Mouse (Mus musculus): ENCODE measurements at regions not wholly inside any gene's neighbourhood (a gene's known extent, or its start where the extent isn't known, plus 50 kb on each side); places are given as distances from the start of the nearest gene placed in this dataset.

DNA sequence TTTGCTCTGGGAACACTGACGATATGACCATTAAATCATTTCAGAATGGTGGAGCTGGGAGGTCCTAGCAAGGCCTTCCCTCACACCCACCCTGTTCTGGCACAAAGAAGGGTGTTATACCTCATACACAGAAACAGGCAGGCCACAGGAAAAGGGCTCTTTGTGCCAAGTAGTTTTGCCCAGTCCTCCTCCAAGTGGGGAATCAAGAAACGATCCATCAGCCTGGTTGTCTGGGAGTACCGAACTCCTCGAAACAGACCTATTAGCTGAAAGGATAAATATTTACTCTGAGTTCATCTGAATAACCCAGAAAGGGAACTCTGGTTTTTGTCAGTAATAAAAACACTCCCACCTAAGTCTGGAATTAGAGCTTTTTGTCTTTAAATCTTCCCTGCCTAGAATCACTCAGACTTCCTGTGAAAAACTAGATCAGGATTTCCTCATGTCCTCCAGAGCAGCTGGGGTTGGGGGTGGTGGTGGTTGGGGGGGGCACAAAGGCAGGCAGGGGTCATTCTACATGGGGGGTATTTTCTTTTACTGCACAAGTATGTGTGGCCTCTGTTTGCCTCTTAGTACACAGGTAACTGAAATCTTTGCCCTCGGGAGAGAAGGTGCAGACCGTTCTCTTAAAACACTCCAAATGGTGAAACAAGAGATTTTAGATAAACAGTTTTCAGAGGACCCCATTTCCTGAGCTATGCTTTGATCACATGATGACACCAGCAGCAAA, 681.3 kb downstream of the Gsdmc2 start:
- no peak for DNase-seq

DNA sequence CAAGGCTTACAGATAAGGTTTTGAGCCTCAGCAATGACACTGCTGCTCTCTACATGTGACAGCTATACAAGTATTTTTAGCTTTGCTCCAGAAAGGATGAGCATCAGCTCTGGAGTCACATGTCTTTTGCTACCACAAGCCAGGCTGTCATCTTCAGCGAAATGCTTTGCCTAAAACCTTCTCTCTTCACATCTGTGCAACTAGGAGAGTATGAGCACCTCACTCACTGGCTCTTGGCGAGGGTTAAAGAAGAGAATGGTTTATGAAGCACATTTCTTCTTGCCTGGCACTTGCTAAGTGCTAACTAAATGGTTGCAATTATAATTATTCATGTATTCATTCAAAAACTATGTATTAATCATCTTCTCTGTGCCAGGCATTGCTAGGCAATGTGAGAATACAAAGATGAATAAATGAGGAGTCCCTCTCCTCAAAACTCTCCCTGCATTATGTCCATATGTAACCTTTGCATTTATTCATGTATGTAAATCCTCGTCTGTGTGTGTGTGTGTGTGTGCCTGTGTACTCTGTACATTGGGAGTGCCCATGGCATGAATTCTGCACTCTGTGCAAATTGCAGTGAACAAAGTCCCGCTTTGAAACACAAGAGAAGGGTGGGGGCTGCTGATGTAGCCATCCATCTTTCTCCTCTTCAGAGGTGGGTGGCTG, 682.0 kb downstream of the Gsdmc2 start:
- DNase-seq = no peak

DNA sequence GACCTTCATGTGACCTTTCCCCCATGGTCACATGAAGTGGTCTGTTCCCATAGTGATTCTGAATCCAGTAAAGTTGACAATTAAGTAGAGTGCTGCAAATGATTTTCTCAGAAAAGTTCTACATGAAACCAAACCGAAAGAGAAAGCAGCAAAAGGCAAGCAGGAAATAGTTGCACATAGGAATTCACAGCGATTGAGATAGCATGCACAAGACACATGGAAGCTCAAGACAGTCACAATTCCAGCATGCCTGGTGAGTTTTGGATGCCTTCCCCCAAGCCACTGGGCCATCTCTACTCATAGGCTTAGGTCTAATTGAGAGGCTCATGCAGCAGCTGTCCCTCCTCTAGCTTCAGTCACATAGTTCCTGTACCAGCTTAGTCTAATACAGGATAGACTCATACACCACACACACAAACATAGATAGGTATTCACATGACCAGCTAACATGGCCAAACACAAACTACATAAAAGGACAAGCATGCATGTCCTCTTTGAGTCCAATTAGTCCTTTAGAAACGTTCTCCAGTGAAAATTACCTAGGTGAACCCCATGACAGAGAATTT, 721.8 kb downstream of the Gsdmc2 start:
- no peak for DNase-seq

- no peak for DNase-seq
Measured at GRCm38 (mm10) chr15:63112918-63113317, 732.1 kb downstream of the Gsdmc2 start.

GRCm38 (mm10) chr15:63100093-63100492, 744.9 kb downstream of the Gsdmc2 start:
- no peak for DNase-seq

- DNase-seq = no peak
Measured at GRCm38 (mm10) chr15:63081972-63082371, 763.0 kb downstream of the Gsdmc2 start.

DNA sequence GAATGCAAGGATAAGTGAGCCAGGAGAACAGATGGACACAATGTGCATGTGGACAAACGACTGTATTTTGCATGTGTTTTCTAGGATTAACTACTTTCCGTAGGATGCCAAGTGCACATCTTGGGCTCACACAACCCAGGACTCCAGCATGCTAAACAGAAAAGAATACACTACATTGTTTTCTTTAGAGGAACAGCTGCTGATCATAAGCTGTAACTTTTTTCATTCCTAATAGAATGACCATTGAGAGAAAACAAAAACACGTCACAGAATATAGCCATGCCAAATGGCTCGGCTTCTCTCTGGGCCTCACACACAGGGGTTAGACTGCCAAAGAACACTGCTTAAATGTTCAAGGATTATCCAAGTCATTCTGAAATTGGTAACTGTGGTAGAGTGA, 765.2 kb downstream of the Gsdmc2 start:
- no peak for DNase-seq

DNA sequence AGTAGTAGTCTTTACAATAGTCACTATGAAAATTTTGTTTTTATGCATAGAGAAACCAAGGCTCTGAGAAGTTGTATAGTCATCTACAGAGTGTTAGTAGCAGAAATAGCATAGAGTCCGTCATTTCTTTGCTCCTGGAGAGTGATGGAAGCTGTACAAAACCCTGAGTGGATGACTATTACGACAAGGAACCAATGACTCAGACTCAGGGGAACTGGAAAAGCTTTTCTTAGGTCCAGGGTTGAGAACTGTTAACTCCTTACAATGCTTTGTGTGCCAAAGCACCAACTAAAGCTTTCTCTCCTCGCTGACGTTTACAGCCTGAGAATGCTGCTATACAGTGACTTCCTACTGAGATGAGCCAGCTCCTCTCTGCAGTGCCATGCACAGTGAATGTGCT, 773.1 kb downstream of the Gsdmc2 start:
- DNase-seq = no peak

DNA sequence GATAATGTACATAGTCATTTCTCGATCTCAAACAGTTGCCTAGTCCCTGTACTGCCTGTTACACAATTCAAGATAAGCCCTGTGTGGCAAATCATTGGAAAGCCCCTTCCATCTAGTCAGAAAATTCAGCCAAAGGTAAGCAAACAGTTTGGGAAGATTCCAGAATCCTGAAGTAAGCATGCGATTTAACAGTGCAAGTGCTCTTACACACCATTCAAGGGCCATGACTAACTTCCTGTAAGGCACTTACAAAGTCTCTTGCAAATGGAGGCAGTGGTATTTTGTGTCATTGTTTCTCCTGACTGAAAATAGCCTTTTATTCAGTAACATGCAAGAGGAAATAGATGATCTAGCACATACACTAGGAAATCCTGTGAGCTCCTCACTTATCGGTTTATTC, 777.9 kb downstream of the Gsdmc2 start:
- no peak for DNase-seq

DNA sequence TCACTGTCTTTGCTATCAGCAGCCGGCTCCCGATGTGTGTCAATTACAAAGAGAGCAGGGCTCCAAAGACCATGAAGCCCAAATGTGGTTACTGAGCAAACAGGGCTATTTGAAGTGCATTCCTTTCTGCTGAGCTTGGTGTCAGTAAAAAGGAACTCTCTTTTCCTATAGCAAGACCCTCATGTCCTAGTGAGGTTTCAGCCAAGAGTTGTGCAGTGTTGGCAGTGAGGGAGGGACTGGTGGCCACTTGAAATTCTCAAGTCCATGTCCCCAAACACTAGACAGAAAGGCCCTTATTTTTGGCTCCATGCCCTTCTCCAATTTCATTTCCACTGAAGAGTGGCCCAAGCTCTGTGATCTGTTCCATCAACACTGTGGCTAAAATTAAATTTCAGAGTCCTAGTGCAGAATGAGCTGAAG, 778.9 kb downstream of the Gsdmc2 start:
- no peak for DNase-seq

DNA sequence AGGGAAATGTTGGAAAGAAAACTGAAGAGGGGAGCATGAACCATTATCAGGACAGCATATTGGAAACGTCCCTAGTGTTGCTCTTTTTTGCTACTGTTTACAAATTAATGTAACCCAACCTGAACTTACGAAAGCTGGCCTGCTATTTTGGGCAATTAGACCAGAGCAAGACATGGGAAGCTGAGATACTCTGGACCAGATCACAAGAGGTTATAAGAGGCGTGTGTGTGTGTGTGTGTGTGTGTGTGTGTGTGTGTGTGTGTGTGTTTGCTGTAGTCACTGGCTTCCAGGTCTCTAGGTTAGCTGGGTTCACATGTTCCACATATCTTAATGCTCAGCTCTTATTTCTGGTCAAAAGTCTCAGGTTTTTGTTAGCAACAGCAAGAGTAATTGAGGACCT, 783.1 kb downstream of the Gsdmc2 start:
- DNase-seq = no peak

DNA sequence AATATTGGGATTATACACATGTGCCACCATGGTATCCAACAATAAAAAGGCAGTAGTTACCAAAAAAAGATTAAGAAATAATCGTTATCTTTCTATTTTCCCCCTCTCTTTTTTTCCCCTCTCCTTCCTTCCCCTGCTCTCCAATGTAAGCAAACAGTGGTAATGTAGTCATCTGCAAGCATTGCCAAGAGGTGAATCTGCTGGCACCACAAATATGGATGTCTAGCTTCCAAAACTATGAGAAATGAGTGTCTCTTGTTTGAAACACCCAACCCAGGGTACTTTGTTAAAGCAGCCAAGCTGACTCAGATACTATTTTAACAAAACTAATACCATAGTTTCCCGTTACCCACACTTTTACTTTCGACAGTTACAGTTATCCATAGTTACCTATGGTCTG, 784.2 kb downstream of the Gsdmc2 start:
- DNase-seq = no peak

DNA sequence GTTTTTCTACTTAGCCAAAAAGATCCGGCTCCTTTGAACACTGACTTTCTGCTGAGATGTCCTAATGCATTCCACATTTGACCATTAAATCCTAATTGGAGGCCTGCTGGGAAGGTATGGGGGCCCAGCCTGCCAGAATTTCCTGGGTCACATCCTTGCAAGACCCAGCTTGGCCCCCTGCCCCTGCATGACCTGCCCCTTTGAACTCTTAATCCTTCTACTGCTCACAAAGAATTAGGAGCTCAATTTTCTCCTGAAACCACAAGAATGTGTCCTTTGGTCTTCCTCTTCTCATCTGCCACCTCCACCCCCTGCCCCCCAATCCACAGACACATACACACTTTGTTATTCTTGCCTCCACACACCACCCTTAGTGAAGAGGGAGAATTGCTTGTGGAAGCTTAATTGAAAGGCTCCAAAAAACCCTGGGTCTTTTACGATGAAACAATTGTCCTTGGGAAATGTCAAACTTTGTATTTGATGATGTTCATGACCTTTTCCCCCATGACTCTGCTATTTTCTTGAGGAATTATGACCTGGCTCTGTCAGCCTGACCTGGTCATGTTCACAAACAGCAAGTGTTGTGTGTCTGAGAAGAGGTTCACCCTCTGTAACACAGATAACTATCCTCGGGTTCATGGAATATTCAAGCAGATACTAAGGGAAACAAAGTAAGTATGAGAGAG, 792.3 kb downstream of the Gsdmc2 start:
- DNase-seq = no peak

DNA sequence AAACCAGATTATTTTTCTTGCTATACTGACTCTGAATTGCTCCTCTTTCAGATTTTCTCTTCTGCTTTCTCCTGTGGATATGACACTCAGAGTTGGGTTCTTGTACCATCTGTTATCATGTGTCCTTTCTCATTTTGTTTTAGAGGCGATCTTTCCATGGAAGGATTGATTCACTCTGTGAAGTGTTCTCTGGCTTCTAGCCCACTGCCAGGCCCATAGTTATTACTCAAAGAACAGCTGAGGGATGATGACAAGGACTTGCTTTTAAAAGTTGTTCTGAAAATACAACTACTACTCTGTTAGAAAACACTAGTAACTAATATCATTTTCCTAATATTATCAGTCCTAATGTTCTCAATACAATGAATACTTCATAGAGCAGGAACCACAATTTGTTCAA, 794.9 kb downstream of the Gsdmc2 start:
- no peak for DNase-seq

- DNase-seq = no peak
Measured at GRCm38 (mm10) chr15:63042367-63042766, 802.6 kb downstream of the Gsdmc2 start.

DNA sequence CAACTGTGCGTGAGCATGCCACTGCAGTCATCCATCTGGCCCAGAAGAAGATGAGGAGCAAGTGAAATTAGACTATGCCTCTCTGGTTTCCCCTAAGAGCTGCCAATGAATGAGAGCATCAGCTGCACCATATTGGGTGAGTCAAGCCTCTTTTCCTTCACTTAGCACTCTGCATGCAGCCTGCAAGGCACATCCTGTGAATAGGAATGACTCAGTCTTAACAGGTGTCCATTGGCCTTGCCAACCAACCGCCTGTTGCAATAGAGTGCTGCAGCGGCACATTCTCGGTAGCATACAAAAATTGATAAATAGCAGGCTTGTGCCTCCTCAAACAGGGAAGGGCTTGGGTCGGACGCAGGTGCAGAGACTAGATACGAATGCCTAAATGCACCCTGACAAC, 808.7 kb downstream of the Gsdmc2 start:
- DNase-seq = no peak

GRCm38 (mm10) chr15:63020826-63021225, 824.2 kb downstream of the Gsdmc2 start:
- DNase-seq = no peak

- no peak for DNase-seq
Measured at GRCm38 (mm10) chr15:63017966-63018365, 827.0 kb downstream of the Gsdmc2 start.

DNA sequence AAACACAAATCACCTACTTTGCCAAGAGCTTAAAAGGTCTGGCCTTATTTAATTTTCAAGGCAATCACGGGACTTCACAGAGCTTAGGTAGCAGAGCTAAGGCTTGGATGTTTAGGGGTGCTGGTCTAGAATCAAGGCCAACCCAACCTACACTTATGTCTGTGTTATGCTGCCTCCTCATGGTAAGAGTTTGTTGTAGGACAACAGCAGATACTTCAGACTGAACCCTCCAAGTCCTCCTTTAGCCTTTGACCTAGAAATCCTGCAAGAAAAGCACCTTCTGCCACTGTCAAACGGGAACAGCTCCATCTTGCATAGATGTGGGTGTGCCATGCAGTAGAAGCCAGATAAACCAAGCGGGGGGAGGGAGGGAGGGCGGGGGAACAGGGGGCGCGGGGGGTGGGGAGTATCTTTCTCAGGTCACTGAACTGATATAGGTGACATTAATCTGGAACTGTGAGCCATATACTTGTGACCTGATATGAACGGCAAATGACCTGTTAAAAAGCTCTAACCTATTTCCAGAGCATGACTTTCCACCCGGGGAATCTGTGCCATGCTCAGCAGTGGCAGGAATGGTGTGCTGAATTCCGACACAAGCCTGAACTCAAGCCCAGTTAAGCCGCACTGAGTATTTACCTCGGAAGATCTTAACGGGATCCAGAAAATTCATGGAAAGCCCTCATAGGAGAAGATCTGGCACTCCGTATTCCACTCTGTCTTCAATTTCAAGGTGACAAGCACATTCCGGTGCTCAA, 838.3 kb downstream of the Gsdmc2 start:
- DNase-seq = no peak

DNA sequence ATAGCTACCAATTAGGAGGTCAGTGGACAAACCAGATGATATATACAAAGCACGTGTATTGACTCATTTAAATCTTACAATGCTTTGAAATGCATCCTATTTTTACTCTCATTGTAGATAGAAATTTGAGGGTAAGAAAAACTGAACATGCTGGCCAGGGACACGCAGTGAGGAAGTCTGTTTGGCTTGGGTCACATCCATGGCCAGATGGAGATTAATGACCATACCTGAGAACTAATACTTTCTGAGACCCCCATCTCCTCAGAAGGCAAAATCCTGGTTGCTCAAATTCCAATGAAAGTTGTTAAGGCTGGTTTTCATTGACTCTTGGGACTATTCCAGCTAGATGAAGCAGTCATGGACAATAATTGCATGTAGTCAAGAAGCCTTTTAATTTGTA, 850.3 kb downstream of the Gsdmc2 start:
- no peak for DNase-seq

DNA sequence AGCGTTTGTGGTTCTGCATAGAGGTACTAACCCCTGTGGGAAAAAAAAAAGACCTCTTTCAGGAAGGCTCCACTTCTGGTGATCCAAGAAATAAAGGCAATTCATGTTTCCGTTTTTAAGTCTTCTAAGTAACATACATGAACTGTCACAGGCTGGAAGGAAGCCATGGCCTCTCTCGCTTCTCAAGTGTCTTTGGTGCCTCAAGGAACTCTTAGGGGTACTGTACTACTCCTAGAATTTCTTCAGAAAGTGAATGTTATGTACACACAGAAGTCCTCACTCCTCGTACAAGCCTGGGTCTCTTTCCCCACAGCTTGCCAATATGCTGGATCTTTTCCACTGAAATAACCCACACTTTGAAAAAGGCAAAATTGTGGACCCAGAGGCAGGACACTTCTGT, 858.1 kb downstream of the Gsdmc2 start:
- no peak for DNase-seq

GRCm38 (mm10) chr15:62986147-62986546, 858.8 kb downstream of the Gsdmc2 start:
- DNase-seq = no peak

GRCm38 (mm10) chr15:62970566-62970965, 874.4 kb downstream of the Gsdmc2 start:
- DNase-seq = no peak

Measured in liver (tissue).